Mouse (Mus musculus): ENCODE measurements around the gene Apol9b.

Gene Apol9b

GRCm38 (mm10) chr15:77775186-77775963, 46.5 kb downstream of the Apol9b start:
- ATAC-seq (ENCODE audit: low TSS enrichment), result peak; percentile 64

GRCm38 (mm10) chr15:77782449-77783014, 53.7 kb downstream of the Apol9b start:
- ATAC-seq (ENCODE audit: low TSS enrichment), result no peak

- peak; percentile 93 for ATAC-seq (ENCODE audit: low TSS enrichment)
Measured at GRCm38 (mm10) chr15:77784039-77784824, 55.4 kb downstream of the Apol9b start.

- no peak for ATAC-seq (ENCODE audit: low TSS enrichment)
Measured at GRCm38 (mm10) chr15:77785807-77786206, 57.0 kb downstream of the Apol9b start.

All from frontal cortex, adult (tissue).